Comparison of ENCODE assay signal across 8 mouse cellular contexts in genomic region chr16:30070771-30071191, GRCm38 (mm10). TPM values are rescaled to one million over a fixed set of nuclear protein-coding genes. Genes with fewer than 3 reads are reported as not detected.
DNase-seq lines count a peak whose midpoint lies in the region; ATAC-seq and TF ChIP-seq lines count a peak whose summit lies in the region.

No protein-coding gene starts in this region.

- H3K4me1 ChIP-seq in embryonic fibroblast, embryonic 13.5 days (ENCODE audit: control insufficient read depth, insufficient read depth, low read length): no peaks in the 10 kb centered on the region
- peaks cover 32% of the 10 kb centered on the region for H3K4me1 ChIP-seq in limb, embryonic 12.5 days (replicated peaks)
- peaks cover 20% of the 10 kb centered on the region; the same call in 1 of the 2 replicates for H3K4me1 ChIP-seq in neural tube, embryonic 14.5 days (ENCODE audit: control insufficient read depth, insufficient read depth, low read length)

- peak overlapping the region; percentile 81 for H3K4me2 ChIP-seq in limb, embryonic 12.5 days
- peak overlapping the region; percentile 85 for H3K4me2 ChIP-seq in neural tube, embryonic 14.5 days (ENCODE audit: low read depth, low read length)

- 3% methylated on average over 12 of the region's 12 CpGs for WGBS in limb, embryonic 12.5 days
- 3% methylated on average over 12 of the region's 12 CpGs for WGBS in neural tube, embryonic 14.5 days

- H3K36me3 ChIP-seq in limb, embryonic 12.5 days: peaks cover 3% of the 10 kb centered on the region; the same call in 1 of the 2 replicates
- no peaks in the 10 kb centered on the region for H3K36me3 ChIP-seq in neural tube, embryonic 14.5 days (ENCODE audit: control insufficient read depth, insufficient read depth, low read length)

- DNase-seq in left cerebral cortex, postnatal 14 days (ENCODE audit: low spot score in 2 of 2): peak; percentile 40 to 49
- no peak for DNase-seq in left cerebral cortex, adult 11 months (ENCODE audit: low spot score)
- peak; percentile 75 for DNase-seq in brain, adult 2 months (ENCODE audit: low read depth, low spot score)
- DNase-seq in adrenal gland, postnatal 10 days: no peak
- no peak for DNase-seq in thymus, postnatal 10 days (ENCODE audit: low spot score in 2 of 2)

- H3K4me3 ChIP-seq in embryonic fibroblast, embryonic 13.5 days (ENCODE audit: insufficient read depth, low read length): 0 out of 2 replicates have a peak overlapping the region, but pooled peaks have one; percentile 6
- H3K4me3 ChIP-seq in limb, embryonic 12.5 days (replicated peaks): peak overlapping the region; percentile 39
- H3K4me3 ChIP-seq in neural tube, embryonic 14.5 days (ENCODE audit: low read depth, low read length): peak overlapping the region; percentile 46

- peak overlapping the region; percentile 61 for H3K9ac ChIP-seq in limb, embryonic 12.5 days (replicated peaks)
- peak overlapping the region; percentile 61 for H3K9ac ChIP-seq in neural tube, embryonic 14.5 days (replicated peaks; ENCODE audit: low read depth, low read length)

- no peaks in the 10 kb centered on the region for H3K27me3 ChIP-seq in limb, embryonic 12.5 days
- H3K27me3 ChIP-seq in neural tube, embryonic 14.5 days (ENCODE audit: control insufficient read depth, insufficient read depth, low read length): 0 out of 2 replicates have a peak, but pooled peaks cover 3% of the 10 kb centered on the region

- H3K9me3 ChIP-seq in limb, embryonic 12.5 days: no peaks in the 10 kb centered on the region
- no peaks in the 10 kb centered on the region for H3K9me3 ChIP-seq in neural tube, embryonic 14.5 days (ENCODE audit: control insufficient read depth, low read length)

- H3K27ac ChIP-seq in embryonic fibroblast, embryonic 13.5 days (ENCODE audit: insufficient read depth, low read length): peak overlapping the region; percentile 80
- H3K27ac ChIP-seq in limb, embryonic 12.5 days: peak overlapping the region; percentile 97
- H3K27ac ChIP-seq in neural tube, embryonic 14.5 days (ENCODE audit: low read depth, low read length): peak overlapping the region; percentile 44

- no peak for TF ChIP-seq CTCF in embryonic fibroblast, embryonic 13.5 days (IDR thresholded peaks at IDR 0.05; ENCODE audit: borderline replicate concordance, insufficient read depth, low read length)

- no peak for ATAC-seq in limb, embryonic 12.5 days (ENCODE audit: insufficient number of reproducible peaks, insufficient read depth, low FRiP score, low TSS enrichment, low read depth)
- ATAC-seq in neural tube, embryonic 14.5 days (ENCODE audit: low read depth): no peak

- intact Hi-C loops in left cerebral cortex, postnatal 14 days (cut with DNase I): loop anchor here (2.0 kb wide), 1 partner anchor 118 kb away; no protein-coding TSS in a partner anchor

- peak; percentile 26; the same call in 1 of the 2 replicates for TF ChIP-seq POLR2A in embryonic fibroblast, embryonic 13.5 days (IDR thresholded peaks at IDR 0.05; ENCODE audit: low read depth, low read length)

RNA-seq across cellular contexts. Expression of gene Hes1, which starts 6.6 kb away (rescaled TPM):
- 10 to 100 TPM; 13.5 to 18.3 TPM for total RNA-seq in left cerebral cortex, postnatal 14 days (2021)
- 88.5 and 106 TPM in 2 replicates for polyA plus RNA-seq in embryonic fibroblast, embryonic 13.5 days (2011; ENCODE audit: insufficient read length, low read depth, missing spikeins)
- 74.9 and 76.9 TPM in 2 replicates for polyA plus RNA-seq in limb, embryonic 12.5 days (2016; fragmentation: Nextera tagmentation; extraction: Ambion mirVana)
- 8.1 and 12.7 TPM in 2 replicates for polyA plus RNA-seq in neural tube, embryonic 14.5 days (2014; fragmentation: Nextera tagmentation; extraction: Ambion mirVana)
- 10 to 100 TPM; 28.7 to 35.5 TPM for total RNA-seq in adrenal gland, postnatal 10 days (2021)

Comparison
In these comparisons a context has a peak if more than half of its experiments do, and no peak if none do; other contexts are left out.
1. DNase-seq: peak in left cerebral cortex, postnatal 14 days (2 of 2) and brain, adult 2 months (single experiment); none in left cerebral cortex, adult 11 months (single experiment), adrenal gland, postnatal 10 days (single experiment) and thymus, postnatal 10 days (0 of 2).
2. H3K27ac ChIP-seq: peak in every context shown above with its lines; median percentile 97 in limb, embryonic 12.5 days; 80 in embryonic fibroblast, embryonic 13.5 days; 44 in neural tube, embryonic 14.5 days.
3. Peak in every context shown above with its lines, with median percentiles within 50 percentile points of each other: H3K4me3 ChIP-seq.